In genomic region chr1:7395527-7395926, GRCm38 (mm10) we compare ENCODE assay signal across 10 mouse cellular contexts.
DNase-seq lines count a peak whose midpoint lies in the region; ATAC-seq lines count a peak whose summit lies in the region.
"Had no signal": no experiment of that assay in that cellular context is flagged by ENCODE, and none has a peak within 500 bp of the region (broad histone marks: within the 10 kb centered on the region; RNA-seq: fewer than 3 reads in every experiment).

No protein-coding gene starts in this region.

- 0 out of 2 replicates have a peak, but pooled peaks have one; percentile 3 for ATAC-seq in common myeloid progenitor, adult 5-6 weeks (replicated peaks; ENCODE audit: low read depth, poor library complexity, severe bottlenecking)

- peak; percentile 4 for DNase-seq in adrenal gland, postnatal 14 days
- no peak for DNase-seq in adrenal gland, postnatal 4 days (ENCODE audit: low spot score in 2 of 2)
- DNase-seq in lung, postnatal 10 days, result peak; percentile 4
- no peak for DNase-seq in lung, postnatal 25 days (ENCODE audit: low spot score)
- peak; percentile 15 to 17 for DNase-seq in monocyte, adult 2 months (ENCODE audit: low read depth in 1 of 2, low spot score in 2 of 2)
- no peak for DNase-seq in frontal cortex, postnatal 10 days (ENCODE audit: low spot score in 2 of 2)
- no peak for DNase-seq in urinary bladder, postnatal 10 days (ENCODE audit: low spot score)
- DNase-seq: kidney, adult 18-20 months; left cerebral cortex, postnatal 4 days had no signal

Comparison
In these comparisons a context has a peak if more than half of its experiments do, and no peak if none do; other contexts are left out.
1. DNase-seq: peak in adrenal gland, postnatal 14 days (single experiment), lung, postnatal 10 days (single experiment) and monocyte, adult 2 months (2 of 2); none in adrenal gland, postnatal 4 days (0 of 2), lung, postnatal 25 days (single experiment), frontal cortex, postnatal 10 days (0 of 2) and urinary bladder, postnatal 10 days (single experiment).